Mouse (Mus musculus) mouse embryonic stem cell (cell line): ENCODE measurements around the gene Pfkl.

Source experiments
- in situ Hi-C, 2 experiments: fragments of 300-500 bp; cut with MboI; formaldehyde crosslinking; loops; 1 replicate in 1 of 2; 3 replicates in 1 of 2; pipeline ENCODE4 v1.14.3; 2019 to 2020; ENCODE audit warnings: low sequenced_read_pairs in 2 of 2, low pct_unique_long_range_greater_than_20kb in 1 of 2, mixed read lengths in 1 of 2; ENCODE audit not compliant: unreplicated experiment in 1 of 2

Gene Pfkl

DNA sequence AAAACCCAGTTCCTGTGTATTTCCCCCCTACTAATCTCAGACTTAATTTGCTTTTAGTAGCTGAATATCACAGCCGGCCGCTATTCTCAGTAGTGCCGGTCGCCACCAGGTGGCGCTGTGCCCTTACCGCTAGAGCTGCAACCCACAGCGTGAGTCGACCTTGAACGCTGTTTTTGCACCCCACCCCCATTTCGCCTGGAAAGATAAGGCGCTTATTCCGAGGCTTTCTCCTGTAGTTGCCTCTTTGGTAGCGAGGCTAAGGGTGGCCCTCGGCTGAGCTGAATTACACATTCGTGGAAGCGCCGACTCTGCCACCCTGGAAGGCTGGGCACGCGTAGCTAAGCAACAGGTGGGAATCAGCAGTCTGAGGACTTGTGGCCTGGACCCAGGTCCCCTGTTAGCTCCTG is 8.9 kb upstream of the Pfkl start:
- in situ Hi-C loops, result loop anchor here in 1 of 2 experiments (10.0 kb wide), 1 partner anchor 146 kb away; the partner anchor contains the start of gene D10Jhu81e

DNA sequence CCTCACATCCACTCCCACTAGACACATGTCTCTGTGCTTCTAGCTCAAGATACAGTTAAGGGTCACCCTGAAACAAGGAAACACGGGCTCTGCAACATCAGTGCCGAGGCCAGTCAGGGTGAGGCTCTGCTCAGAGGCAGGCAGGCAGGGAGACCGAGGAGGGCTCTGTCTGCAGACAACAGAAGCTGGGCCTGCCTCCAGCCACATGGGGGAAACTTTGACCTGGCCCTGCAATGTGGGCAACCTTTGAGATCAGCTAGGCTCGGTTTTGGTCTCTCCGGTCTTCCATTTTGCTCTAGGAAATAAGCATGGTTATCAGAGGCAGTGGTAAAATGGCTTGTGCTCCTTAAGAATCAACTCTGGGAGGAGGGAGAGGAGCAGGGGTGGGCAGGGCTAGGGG is 6.5 kb upstream of the Pfkl start:
- in situ Hi-C loops, result loop anchor here in 1 of 2 experiments (10.0 kb wide), 1 partner anchor 148 kb away; the partner anchor contains the start of gene D10Jhu81e

DNA sequence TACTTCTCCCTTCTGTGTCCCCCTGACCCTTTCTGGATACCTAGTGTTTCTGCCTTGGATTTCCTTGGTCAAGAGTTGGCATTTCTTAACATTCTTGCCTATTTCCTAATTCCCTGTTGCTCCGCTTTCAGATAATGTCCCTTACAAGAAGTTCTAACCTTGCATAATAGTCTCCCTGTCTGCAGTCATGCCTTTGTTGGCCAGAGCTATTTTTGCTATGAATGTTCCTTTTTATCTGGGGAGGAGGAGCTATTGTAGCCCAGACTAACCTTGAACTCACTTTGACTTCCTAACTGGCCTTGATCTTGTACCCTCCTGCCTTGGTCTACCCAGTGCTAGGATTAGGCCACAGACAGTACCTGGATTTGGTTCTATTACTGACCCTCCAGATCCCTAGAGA is 5.6 kb upstream of the Pfkl start:
- in situ Hi-C loops, result loop anchor here in 1 of 2 experiments (10.0 kb wide), 1 partner anchor 149 kb away; the partner anchor contains the start of gene D10Jhu81e

DNA sequence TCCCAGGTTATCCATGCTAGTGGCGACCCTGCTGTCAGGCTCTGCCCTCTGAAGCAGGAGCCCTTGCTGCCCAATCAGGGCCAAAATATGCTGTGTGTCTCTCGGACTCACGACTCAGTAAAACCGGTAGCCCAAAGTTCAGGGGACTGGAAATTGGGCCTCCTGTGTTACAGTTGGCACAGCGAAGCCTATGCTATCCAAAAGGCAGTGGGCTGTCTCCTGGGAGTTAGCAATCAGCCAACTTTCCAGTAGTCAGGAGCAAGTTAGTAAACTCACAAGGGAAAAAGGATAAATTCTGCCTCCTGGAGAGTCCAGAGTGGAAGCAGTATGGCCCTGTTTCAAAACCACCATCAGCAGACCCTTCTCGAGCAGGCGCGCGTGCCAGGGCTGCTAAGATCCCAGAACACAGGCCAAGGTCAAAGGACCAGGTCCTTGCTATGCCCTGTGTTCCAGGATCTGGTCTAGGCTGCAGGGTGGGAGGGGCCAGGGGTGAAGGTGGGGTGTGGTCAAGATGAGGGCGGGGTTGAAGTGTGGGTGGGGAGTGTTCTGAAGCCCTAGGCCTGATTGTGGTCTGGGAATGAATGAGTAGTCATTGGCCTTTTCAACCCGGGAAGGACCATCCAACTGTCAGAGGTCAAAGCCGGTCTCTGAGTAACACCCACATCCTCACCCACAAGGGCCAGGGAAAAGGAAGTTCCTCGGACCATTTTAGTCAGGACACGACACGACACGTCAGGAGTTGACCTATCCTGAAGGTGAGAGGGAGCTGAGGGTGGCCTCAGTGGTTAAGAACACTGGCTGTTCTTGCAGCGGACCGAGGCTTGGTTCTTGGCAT is 3.0 kb upstream of the Pfkl start:
- in situ Hi-C loops, result loop anchor here in 1 of 2 experiments (10.0 kb wide), 1 partner anchor 152 kb away; the partner anchor contains the start of gene D10Jhu81e

DNA sequence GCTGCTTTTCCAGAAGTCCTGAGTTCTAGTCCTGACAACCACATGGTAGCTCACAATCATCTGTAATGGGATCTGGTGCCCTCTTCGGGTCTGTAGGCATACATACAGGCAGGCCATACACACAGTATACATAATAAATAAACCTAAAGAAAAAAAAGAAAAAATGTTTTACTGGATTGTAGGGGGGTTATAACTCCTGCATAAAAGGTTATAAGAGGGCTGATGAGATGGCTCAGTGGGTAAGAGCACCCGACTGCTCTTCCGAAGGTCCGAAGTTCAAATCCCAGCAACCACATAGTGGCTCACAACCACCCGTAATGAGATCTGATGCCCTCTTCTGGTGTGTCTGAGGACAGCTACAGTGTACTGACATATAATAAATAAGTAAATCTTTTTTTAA is 1.2 kb upstream of the Pfkl start:
- in situ Hi-C loops, result loop anchor here in 1 of 2 experiments (10.0 kb wide), 1 partner anchor 154 kb away; the partner anchor contains the start of gene D10Jhu81e

DNA sequence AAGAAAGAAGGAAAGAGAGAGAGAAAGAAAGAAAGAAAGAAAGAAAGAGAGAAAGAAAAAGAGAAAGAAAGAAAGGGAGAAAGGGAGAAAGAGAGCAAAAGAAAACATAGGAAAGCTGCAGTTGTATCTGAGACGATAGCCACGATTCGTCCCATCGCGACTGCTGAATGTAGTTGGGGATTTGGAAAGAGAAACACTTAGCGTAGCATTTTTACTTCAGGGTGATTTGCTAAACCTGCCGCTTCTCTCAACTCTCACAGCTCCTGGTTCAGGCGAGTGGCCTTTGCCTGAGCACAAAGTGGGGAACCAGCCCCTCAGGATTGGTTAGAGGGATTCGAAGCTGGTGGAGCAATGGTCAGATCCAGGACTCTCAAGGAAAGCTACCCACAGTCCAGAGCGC is 452 bp upstream of the Pfkl start:
- in situ Hi-C loops, result loop anchor here in 1 of 2 experiments (10.0 kb wide), 1 partner anchor 154 kb away; the partner anchor contains the start of gene D10Jhu81e

DNA sequence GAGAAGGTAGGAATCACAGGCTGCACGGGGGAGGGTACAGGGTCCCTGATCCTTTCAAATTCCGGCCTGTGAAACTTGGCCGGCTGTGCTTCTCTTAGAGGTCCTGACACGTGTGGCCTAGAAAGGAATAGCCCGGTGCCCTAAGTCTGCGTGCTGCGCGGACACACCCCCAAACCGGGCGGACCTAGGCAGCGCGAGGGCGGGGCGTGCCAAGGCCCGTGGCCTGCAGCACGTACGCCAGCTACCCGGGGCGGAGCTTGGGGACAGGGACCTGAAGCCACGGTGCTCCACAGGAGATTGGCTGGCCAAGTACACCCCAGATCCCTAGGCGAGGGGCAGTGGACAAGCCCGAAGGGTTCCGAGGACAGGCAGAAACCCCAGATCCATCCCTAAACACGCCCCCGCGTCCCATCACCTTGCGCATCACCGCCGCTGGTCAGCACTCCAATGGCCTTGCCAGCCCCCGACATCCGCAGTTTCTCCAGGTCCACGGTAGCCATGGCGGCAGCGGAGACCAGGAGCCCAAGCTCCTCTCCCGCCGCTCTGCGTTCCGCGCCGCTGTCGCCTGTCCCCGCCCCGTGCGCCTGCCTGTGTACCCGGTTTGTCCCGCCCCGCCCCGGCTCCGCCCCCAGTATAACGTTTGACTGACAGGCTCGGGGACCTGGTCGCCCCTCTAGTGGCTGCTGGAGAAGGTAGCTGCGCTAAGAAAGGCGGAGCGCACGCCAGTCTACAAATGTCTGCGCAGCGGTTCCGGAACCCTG is 519 bp downstream of the Pfkl start:
- in situ Hi-C loops, result loop anchor here in 1 of 2 experiments (10.0 kb wide), 1 partner anchor 155 kb away; the partner anchor contains the start of gene D10Jhu81e

DNA sequence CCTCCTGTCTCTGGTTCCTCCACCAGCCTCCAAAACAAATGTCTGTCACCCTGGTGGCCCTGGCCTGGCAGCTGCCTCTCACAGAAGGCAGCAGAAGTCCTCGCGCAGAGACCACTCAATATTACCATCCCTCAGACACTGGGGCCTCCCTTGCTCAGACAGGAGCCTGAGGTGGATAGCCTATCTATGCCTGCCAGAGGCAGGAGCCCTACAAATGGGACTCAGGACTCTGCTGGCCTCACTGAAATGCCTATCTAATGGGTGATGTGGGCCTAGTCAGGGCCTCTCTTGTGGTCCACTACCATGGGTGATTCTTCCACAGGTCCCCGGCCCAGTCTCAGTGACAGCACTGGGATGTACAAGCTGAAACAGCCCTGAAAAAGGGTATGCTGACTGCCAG is 1.7 kb downstream of the Pfkl start:
- in situ Hi-C loops, result loop anchor here in 1 of 2 experiments (10.0 kb wide), 1 partner anchor 157 kb away; the partner anchor contains the start of gene D10Jhu81e

DNA sequence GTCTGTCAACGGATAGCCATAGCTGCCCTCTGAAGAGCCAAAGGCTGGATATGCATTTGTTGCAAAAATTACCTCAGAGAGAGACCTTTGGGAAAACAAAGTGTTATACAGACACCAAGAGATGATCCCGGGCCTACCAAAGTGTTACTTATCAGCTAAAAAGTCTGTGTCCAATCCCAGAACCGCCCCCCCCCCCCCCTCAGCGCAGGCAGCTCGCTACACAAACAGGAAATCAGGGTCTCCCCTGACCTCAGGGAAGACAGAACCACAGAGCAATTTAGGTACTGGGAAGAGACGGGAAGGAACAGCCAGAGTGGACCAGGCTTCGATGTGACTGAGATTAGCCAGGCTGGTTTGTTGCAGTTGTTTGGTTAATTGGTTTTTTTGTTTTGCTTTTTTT is 2.7 kb downstream of the Pfkl start:
- in situ Hi-C loops, result loop anchor here in 1 of 2 experiments (10.0 kb wide), 1 partner anchor 158 kb away; the partner anchor contains the start of gene D10Jhu81e

DNA sequence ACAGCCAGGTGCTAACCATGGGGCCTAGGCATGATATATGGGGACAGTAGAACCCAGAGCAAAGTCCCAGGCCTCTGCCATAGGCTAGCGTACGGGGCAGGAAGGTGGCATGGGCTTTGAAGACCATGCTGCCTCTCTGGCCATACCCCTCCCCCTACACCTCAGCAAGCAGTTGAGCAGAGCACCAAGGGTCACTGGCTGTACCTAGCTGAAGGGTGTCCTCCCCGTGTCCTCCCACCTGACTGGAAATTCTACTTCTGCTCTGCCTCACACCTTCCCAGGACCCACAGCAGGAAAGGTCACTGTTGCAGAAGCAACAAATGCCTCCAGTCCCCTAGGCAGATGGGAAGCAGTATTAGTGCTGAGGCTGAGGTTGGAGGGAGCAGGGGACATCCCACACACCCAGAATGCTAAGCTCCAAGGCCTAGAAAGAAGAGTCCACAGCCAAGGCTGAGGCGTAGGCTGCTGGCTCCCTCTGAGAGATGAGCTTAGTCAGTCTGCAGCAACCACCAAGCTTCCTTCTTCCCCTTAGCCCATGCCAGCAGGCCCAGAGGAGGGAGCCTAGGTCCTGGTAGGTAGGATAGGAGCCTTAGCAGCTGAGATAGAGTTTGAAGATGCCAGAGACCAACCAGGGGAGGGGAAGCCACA is 4.0 kb downstream of the Pfkl start:
- in situ Hi-C loops, result loop anchor here in 1 of 2 experiments (10.0 kb wide), 1 partner anchor 159 kb away; the partner anchor contains the start of gene D10Jhu81e

DNA sequence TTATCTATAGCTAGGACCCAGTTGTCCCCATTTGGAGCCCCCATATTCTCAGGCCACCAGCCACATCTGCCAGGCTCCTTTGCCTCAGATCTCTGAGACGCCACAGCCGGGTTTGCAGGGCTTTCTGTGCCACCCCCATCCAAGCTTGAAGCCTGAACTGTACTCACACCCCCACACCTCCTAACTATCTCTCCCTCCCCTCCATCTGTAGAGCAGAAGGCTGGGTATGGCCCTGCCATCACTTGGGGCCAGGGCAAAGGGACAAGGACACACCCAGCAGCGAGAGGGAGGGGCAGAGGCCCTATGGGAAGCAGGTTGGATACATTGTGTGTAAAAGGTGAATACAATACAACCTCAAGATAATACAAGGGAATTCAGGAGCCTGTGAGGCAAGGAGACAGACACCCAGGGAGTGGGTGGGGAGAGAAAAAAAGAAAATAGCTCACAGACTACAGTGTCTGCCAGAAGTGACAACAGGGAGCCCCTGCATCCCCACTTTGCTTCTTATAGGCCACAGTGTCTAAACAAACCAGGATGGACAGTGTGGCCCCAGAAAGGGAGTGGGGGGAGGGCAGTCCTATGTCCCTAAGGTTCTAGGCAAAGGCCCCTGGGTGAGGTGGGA is 5.3 kb downstream of the Pfkl start:
- in situ Hi-C loops, result loop anchor here in 1 of 2 experiments (10.0 kb wide), 1 partner anchor 160 kb away; the partner anchor contains the start of gene D10Jhu81e

DNA sequence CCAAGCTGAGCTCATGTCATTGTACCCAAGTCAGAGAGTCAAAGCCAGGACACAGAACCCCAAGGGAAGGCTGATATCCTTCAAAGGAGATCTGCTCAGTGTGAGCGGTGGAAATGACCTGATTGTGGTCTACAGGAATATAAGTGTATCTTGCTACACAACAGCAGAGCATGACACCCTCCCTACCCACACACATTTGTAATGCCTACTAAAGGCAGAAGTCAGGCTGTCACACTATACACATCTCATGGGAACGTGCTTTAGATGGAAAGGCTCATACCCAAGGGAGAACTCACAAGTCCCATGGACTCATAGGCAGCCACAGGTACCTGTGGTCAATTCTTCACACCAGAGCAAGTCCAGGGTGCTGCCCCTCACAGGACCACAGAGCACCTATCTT is 7.6 kb downstream of the Pfkl start:
- in situ Hi-C loops, result loop anchor here in 1 of 2 experiments (10.0 kb wide), 1 partner anchor 162 kb away; the partner anchor contains the start of gene D10Jhu81e

DNA sequence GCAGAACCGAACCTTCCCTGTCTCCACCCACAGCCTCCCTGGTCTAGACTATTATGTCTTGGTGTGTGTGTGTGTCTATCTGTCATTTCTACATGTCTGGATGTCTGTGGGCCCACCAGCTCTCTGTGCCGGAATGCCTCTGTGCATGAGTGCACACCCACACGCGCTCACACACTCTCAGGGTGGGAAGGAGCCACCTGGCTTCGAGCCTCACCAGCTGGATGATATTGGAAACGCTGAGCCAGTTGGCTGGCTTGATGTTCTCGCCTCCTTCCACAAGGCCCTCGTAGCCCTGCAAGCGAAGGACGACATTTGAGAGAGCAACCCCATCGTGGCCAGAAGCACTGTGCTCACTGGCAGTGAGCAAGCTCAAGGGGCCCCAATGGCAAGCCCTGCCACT is 8.1 kb downstream of the Pfkl start:
- in situ Hi-C loops, result loop anchor here in 1 of 2 experiments (10.0 kb wide), 1 partner anchor 163 kb away; the partner anchor contains the start of gene D10Jhu81e

DNA sequence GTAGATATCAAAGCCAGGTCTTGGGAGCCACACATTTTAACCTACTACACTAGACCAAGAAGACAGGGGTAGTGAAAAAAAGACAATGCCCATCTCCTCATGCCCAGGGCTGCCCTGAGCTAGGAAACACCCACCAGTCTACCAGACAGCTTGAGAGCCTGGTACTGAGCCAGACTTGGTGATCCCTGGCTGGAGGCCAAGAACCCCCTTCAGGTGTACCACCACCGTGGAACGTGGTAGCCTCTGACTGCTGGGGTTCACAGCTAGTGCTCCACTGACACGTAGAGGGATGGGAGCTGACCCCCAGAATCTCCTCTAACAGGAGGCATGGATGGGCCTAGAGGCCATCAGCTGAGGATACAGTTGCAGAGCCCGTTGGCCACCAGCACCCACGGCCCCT is 9.7 kb downstream of the Pfkl start:
- in situ Hi-C loops, result loop anchor here in 1 of 2 experiments (10.0 kb wide), 1 partner anchor 165 kb away; the partner anchor contains the start of gene D10Jhu81e

DNA sequence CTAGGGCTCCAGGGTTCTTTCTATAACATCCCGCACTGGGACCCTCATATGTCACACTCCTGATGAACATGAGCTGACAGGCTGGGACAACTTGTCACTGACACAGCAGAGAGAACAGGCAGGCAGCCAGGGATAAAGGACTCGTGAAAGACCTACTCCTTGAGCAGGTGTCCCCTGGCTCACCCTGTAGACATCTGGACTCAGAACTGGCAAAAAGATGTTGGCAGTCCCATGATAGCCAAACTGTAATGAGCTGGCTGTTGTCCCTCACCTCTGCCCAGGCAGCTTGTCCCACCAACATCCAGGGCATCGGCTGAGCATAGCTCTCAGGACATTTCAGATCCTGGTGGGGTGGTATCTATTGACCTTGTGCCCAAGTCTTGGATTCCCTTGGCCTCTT is 14.2 kb downstream of the Pfkl start:
- in situ Hi-C loops, result no loop called here

DNA sequence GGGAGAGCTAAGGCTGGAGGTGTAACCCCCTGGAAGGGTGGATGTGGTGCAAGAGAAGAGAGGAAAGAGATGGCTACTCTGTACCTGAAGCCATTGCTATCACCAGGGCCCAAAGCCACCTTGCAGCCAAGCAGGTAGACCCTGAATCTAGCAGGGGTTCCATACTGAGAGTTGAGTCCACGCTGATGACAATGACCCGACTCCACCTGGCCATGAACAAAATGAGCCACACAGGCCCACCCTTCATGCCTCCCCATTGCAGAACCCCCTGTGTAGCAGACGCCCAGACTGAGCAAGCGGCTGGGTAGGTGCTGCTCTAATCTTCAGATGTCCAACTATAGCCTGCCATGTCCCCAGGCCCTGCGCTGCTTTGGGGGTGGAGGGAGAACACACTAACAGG is 24.1 kb downstream of the Pfkl start:
- in situ Hi-C loops, result no loop called here

DNA sequence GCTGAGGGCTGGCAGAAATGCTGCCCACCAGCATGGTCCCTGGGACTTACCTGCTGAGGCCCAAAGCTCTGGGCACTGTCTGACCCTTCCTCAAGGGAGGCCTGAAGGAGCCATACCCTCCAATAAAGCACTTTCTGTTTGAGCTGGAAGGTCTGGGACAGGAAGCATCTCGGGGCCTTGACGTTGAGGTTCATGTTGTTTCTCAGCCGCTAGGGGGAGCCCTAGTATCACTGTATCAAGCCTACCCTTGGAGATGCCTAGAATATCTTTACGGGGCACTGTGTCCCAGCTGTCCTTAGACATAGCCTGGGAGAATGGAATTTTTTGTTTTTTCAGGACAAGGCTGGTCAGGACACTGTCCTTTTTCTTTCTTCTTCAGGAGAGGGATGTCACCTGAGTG is 25.2 kb downstream of the Pfkl start:
- in situ Hi-C loops, result no loop called here
